Mouse (Mus musculus) hindbrain, embryonic 12.5 days (tissue): ENCODE measurements around the gene Msantd1. TPM values are rescaled to one million over a fixed set of nuclear protein-coding genes. Genes with fewer than 3 reads are reported as not detected.

ENCODE experiments used
- ATAC-seq: fragments of 200-750 bp; cut with Nextera tagmentation; 2 replicates; pipeline ENCODE4 v1.8.0; 2017; ENCODE audit warnings: moderate TSS enrichment; ENCODE audit not compliant: low FRiP score
- H3K27ac ChIP-seq: fragments of 300-500 bp; sonication (generic); 2 replicates; pipeline ENCODE4 v1.5.1; 2016; ENCODE audit warnings: mild to moderate bottlenecking
- H3K27me3 ChIP-seq: fragments of 300-500 bp; sonication (generic); 2 replicates; pipeline ENCODE4 v1.6.1; 2016; ENCODE audit warnings: mild to moderate bottlenecking
- H3K36me3 ChIP-seq: fragments of 300-500 bp; sonication (generic); 2 replicates; pipeline ENCODE4 v1.6.1; 2016; ENCODE audit warnings: mild to moderate bottlenecking
- H3K4me1 ChIP-seq: fragments of 300-500 bp; sonication (generic); 2 replicates; pipeline ENCODE4 v1.6.1; 2016
- H3K4me2 ChIP-seq: fragments of 300-500 bp; sonication (generic); replicated peaks from 2 replicates; pipeline ENCODE4 v1.6.1; 2016; ENCODE audit warnings: mild to moderate bottlenecking
- H3K4me3 ChIP-seq: fragments of 300-500 bp; sonication (generic); 2 replicates; pipeline ENCODE4 v1.5.1; 2016; ENCODE audit warnings: mild to moderate bottlenecking
- H3K9ac ChIP-seq: fragments of 300-500 bp; sonication (generic); 2 replicates; pipeline ENCODE4 v1.6.1; 2016; ENCODE audit warnings: mild to moderate bottlenecking, moderate library complexity
- H3K9me3 ChIP-seq: fragments of 300-500 bp; sonication (generic); replicated peaks from 2 replicates; pipeline ENCODE4 v1.6.1; 2016; ENCODE audit warnings: mild to moderate bottlenecking
- WGBS: fragments of 180-500 bp; shearing (Covaris S2); methylation state at CpG from one replicate; pipeline ENCODE4 v1.1.7; 2016; 5-methylcytosine and 5-hydroxymethylcytosine counted together
- polyA plus RNA-seq: library from polyadenylated mRNA; unstranded; fragments of >200 nt; fragmentation: Nextera tagmentation; extraction: Ambion mirVana; gene quantifications from 2 replicates; pipeline ENCODE4 v1.2.1, GENCODE M21; 2016

Msantd1 gene
- polyA plus RNA-seq, 1 experiment from 2014 or later: 1.6 TPM

GRCm38 (mm10) chr5:34931091-34931490 lies 23.3 kb downstream of the Msantd1 start:
- Histone ChIP-seq H3K36me3 (no peaks in the 10 kb centered on the region), H3K4me2 (no peak overlapping the region), H3K4me1 (peaks cover 16% of the 10 kb centered on the region), H3K9ac (no peak overlapping the region), H3K27ac (0 out of 2 replicates have a peak overlapping the region, but pooled peaks have one; percentile 2), H3K9me3 (no peaks in the 10 kb centered on the region), H3K4me3 (no peak overlapping the region), H3K27me3 (no peaks in the 10 kb centered on the region)
- 80% methylated on average over 2 of the region's 2 CpGs for WGBS
- no peak for ATAC-seq

DNA sequence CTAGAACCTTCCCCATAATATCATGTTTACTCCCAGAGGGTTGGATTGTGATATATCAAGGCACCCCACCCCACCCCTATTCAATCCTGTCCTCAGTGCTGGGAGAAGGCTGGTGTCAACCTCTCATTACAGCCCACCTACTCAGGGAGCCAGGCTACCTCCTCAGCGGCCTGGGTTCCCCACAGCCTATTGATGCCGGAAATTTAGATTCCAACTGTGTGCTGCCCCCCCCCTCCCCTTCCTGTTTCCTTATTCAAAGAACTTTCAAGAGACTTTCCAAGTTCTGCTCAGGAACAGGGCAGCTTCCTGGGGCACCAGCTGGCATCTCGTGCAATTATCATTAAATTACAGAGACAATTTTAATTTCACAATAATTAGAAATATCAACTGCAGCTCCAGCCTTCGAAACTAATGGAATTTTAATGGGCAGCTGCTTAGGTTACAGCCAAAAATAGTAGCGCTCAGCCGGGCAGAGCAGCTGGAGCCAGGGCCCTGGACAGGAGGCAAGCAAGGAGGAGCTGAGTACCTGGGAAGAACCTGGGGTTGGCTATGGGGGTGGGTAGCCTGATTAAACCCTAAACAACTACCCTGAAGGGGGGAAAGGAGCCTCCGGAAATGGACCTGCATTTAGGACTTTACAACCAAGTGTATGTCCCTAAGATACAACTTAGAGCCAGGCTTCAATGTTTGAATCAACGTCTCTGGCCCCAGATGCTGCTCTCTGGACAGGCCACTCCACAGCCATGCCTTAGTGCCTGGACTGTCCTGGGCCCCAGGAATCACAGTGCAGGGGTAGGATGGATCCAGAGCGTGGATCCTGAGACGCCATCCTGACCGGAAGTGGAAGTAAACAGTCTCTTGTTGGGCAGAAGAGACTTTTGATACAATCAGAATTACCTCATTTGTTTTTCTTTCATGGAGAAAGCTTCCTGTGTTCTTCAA lies 24.0 kb downstream of the Msantd1 start:
- no peaks in the 10 kb centered on the region for H3K36me3 ChIP-seq
- H3K9ac ChIP-seq: no peak overlapping the region
- H3K4me1 ChIP-seq: peaks cover 16% of the 10 kb centered on the region
- 45% methylated on average over 11 of the region's 11 CpGs for WGBS
- H3K4me3 ChIP-seq: no peak overlapping the region
- peak overlapping the region; percentile 67 for H3K27ac ChIP-seq
- no peak overlapping the region for H3K4me2 ChIP-seq
- H3K27me3 ChIP-seq: no peaks in the 10 kb centered on the region
- no peaks in the 10 kb centered on the region for H3K9me3 ChIP-seq
- 0 out of 2 replicates have a peak, but pooled peaks have one; percentile 32 for ATAC-seq

- Histone ChIP-seq H3K36me3 (no peaks in the 10 kb centered on the region), H3K27me3 (no peaks in the 10 kb centered on the region)
- no peak for ATAC-seq
These were observed 24.6 kb downstream of the Msantd1 start for GRCm38 (mm10) chr5:34932458-34932806.

DNA sequence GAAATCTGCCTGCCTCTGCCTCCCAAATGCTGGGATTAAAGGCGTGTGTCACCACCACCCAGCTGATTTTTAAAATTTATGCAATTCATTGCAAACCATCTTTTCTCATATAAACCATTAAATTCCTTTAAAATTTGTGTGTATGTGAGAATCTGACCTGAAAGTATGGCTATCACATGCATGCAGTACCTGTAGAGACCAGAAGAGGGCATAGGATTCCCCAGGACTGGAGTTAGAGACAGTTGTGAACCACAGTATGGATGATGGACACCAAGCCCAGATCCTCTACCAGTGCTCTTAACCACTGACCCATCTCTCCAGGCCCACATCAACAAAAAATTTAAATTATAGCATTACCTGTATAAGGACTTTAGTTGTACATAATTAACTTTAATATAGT lies 25.6 kb downstream of the Msantd1 start:
- Histone ChIP-seq H3K4me2 (no peak overlapping the region), H3K27ac (no peak overlapping the region), H3K9ac (no peak overlapping the region), H3K27me3 (no peaks in the 10 kb centered on the region), H3K4me1 (peaks cover 16% of the 10 kb centered on the region), H3K9me3 (no peaks in the 10 kb centered on the region), H3K4me3 (no peak overlapping the region), H3K36me3 (no peaks in the 10 kb centered on the region)
- WGBS: 91% methylated on average over 1 of the region's 1 CpGs
- no peak for ATAC-seq

More at GRCm38 (mm10) chr5:34932458-34932806, 24.6 kb downstream of the Msantd1 start:
- no peak overlapping the region for H3K9ac ChIP-seq
- H3K4me2 ChIP-seq: no peak overlapping the region
- H3K4me1 ChIP-seq: peaks cover 16% of the 10 kb centered on the region
- 23% methylated on average over 4 of the region's 4 CpGs for WGBS
- no peaks in the 10 kb centered on the region for H3K9me3 ChIP-seq
- H3K4me3 ChIP-seq: no peak overlapping the region
- peak overlapping the region; percentile 67 for H3K27ac ChIP-seq

- Histone ChIP-seq H3K4me1 (peaks cover 6% of the 10 kb centered on the region), H3K27ac (peak overlapping the region; percentile 73), H3K9me3 (no peaks in the 10 kb centered on the region), H3K4me2 (no peak overlapping the region), H3K9ac (no peak overlapping the region), H3K36me3 (no peaks in the 10 kb centered on the region), H3K4me3 (no peak overlapping the region), H3K27me3 (no peaks in the 10 kb centered on the region)
- peak; percentile 85 for ATAC-seq
- 25% methylated on average over 10 of the region's 10 CpGs for WGBS
These were observed 34.1 kb downstream of the Msantd1 start for GRCm38 (mm10) chr5:34941710-34942470.

- no peak overlapping the region for H3K9ac ChIP-seq
- no peak overlapping the region for H3K4me2 ChIP-seq
- H3K27me3 ChIP-seq: no peaks in the 10 kb centered on the region
- H3K9me3 ChIP-seq: no peaks in the 10 kb centered on the region
- H3K4me3 ChIP-seq: no peak overlapping the region
- no peaks in the 10 kb centered on the region for H3K36me3 ChIP-seq
- WGBS: 86% methylated on average over 3 of the region's 3 CpGs
- peaks cover 7% of the 10 kb centered on the region for H3K4me1 ChIP-seq
- no peak for ATAC-seq
- H3K27ac ChIP-seq: no peak overlapping the region
These were observed 35.6 kb downstream of the Msantd1 start for GRCm38 (mm10) chr5:34943428-34943827.

DNA sequence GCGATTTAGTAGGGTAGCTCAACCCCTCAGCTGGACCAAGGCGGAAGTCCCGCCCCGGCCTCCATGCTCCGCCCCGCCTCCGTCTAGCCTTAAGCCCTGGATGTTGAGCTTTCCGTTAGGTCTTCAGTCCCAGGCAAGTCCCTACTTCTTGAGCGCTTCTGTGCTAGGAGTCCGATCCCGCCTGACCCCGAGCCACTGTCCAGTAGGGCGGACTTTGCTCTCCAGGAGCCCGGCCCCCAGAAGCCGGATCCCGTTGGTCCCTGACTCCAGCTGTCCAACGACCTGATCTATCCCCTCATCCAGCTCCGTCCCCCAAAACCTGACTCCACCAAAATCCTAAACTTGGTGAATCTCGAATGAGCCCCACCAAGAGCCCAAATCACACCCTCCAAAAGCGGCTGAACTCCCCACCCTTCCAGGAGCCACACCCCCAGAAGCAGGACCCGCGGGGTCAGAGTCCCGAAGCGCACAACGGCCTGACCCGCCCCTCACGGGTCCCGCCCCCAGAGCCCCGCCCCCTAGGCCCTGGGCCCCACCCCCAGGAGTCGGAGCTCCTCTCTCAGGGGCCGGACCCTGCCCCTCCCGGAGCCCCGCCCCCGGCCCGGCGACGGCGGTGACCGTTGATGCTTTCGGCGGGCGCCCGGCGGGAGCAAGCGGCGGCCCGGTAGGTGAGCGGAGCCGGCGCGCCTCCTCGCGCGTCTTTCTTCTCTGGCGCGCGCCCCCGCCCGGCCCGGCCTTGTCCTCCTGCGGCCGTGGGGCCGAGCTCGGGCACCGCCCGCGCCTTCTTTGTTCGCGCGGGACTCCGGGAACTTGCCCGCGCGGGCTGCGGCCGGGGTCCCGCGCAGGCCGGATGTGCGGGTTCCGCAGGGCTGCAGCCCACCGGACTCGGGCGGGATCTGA lies 41.3 kb downstream of the Msantd1 start, which contains the start of gene Rgs12:
Gene Rgs12 (plus strand): TSS at position 585 of the 900 bp plus-strand sequence.
- peaks cover 29% of the 10 kb centered on the region for H3K4me1 ChIP-seq
- peak within 1 kb of the TSS; percentile 63 for H3K4me2 ChIP-seq
- H3K36me3 ChIP-seq: 0 out of 2 replicates have a peak, but pooled peaks cover 3% of the 10 kb centered on the region
- no peaks in the 10 kb centered on the region for H3K27me3 ChIP-seq
- WGBS: under 1% methylated on average over 73 of the region's 84 CpGs
- ATAC-seq: peak; percentile 90
- peaks cover 8% of the 10 kb centered on the region for H3K9me3 ChIP-seq
- H3K27ac ChIP-seq: peak within 1 kb of the TSS; percentile 97
- H3K9ac ChIP-seq: peak within 1 kb of the TSS; percentile 97
- H3K4me3 ChIP-seq: peak within 1 kb of the TSS; percentile 91

GRCm38 (mm10) chr5:34949769-34950211 lies 42.0 kb downstream of the Msantd1 start:
- H3K4me2 ChIP-seq: peak overlapping the region; percentile 63
- peaks cover 35% of the 10 kb centered on the region for H3K4me1 ChIP-seq
- under 1% methylated on average over 12 of the region's 12 CpGs for WGBS
- no peaks in the 10 kb centered on the region for H3K27me3 ChIP-seq
- peak overlapping the region; percentile 97 for H3K9ac ChIP-seq
- ATAC-seq: peak; percentile 67
- peak overlapping the region; percentile 91 for H3K4me3 ChIP-seq
- H3K36me3 ChIP-seq: 0 out of 2 replicates have a peak, but pooled peaks cover 3% of the 10 kb centered on the region
- peaks cover 8% of the 10 kb centered on the region for H3K9me3 ChIP-seq
- H3K27ac ChIP-seq: peak overlapping the region; percentile 97

GRCm38 (mm10) chr5:34950486-34951160 lies 42.8 kb downstream of the Msantd1 start:
- peak overlapping the region; percentile 91 for H3K4me3 ChIP-seq
- H3K4me2 ChIP-seq: peak overlapping the region; percentile 63
- peak overlapping the region; percentile 97 for H3K27ac ChIP-seq
- peaks cover 41% of the 10 kb centered on the region for H3K4me1 ChIP-seq
- H3K9ac ChIP-seq: peak overlapping the region; percentile 97
- no peaks in the 10 kb centered on the region for H3K27me3 ChIP-seq
- H3K36me3 ChIP-seq: 0 out of 2 replicates have a peak, but pooled peaks cover 3% of the 10 kb centered on the region
- 72% methylated on average over 6 of the region's 6 CpGs for WGBS
- H3K9me3 ChIP-seq: peaks cover 8% of the 10 kb centered on the region
- ATAC-seq: no peak

DNA sequence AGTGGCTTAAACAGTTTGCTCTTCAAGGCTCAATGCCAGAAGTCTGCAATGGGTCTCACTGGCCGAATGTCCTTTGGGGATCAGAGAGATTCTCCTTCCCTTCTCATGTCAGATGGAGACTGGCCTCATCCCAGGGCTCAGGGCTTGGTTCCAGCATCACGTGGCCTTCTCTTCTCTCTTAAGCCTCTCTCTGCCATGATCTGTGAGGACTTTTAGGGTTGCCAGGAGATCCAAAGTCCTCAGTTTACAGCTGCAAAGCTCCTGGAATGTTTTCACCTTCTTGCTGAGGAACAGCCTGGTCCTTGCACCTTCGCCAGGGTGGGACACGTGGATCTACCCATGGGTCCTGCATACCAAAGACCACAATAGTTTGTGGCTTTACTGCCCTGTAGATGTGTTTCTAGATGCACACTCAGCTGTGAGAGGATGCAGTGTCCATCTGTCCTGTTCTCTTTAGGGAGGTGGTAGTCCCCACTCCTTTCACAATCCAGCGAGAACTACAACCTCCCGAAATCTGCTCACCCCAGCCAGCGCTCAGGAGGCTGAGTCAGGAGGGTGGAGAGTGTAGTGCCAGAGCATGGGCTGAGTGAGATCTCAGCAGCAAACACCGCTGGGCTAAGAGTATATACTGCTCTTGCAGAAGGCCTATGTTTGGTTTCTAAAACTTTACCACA lies 43.5 kb downstream of the Msantd1 start:
- H3K4me3 ChIP-seq: peak overlapping the region; percentile 91
- H3K27me3 ChIP-seq: no peaks in the 10 kb centered on the region
- peaks cover 8% of the 10 kb centered on the region for H3K9me3 ChIP-seq
- H3K9ac ChIP-seq: peak overlapping the region; percentile 97; the same call in 1 of the 2 replicates
- 0 out of 2 replicates have a peak, but pooled peaks cover 3% of the 10 kb centered on the region for H3K36me3 ChIP-seq
- 94% methylated on average over 8 of the region's 8 CpGs for WGBS
- no peak for ATAC-seq
- H3K4me2 ChIP-seq: peak overlapping the region; percentile 63
- H3K4me1 ChIP-seq: peaks cover 47% of the 10 kb centered on the region
- H3K27ac ChIP-seq: peak overlapping the region; percentile 97; the same call in 1 of the 2 replicates
